Mouse (Mus musculus): ENCODE measurements around the gene Zfp790. TPM values are rescaled to one million over a fixed set of nuclear protein-coding genes. Genes with fewer than 3 reads are reported as not detected.

The Zfp790 gene
- polyA plus RNA-seq (2015; fragmentation: Nextera tagmentation; extraction: Ambion mirVana): 13.7 and 15.3 TPM in 2 replicates

DNA sequence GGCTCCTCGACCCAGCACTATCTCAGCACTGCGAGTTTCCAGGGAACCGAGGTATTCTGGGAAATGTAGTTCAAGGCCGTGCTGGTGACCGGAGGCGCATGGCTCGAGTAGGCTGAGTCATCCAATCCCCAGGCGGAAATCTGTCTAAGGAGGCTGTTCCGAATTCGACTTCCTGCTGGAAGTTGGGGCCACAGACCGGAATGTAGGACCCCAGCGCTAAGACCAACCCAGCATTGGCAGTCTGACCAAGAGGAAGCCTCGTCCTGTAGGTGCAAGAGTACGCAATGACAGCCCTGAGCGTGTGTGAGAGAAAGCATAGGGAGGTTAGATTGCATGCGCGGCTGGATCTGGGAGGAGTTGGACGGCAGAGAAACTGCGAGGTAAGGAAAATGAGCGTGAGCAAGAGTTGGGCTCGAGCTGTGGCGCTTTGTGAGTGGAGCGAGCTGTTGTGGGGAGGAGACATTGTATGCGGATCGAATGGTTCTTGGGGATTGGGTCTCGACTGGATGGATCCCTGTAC is at the start of gene Zfp790:
Gene Zfp790, plus strand, starts transcription at position 205 of the 520 bp plus-strand sequence.
- Histone ChIP-seq H3K4me2 (peak within 1 kb of the TSS; percentile 72), H3K4me1 (peaks cover 31% of the 10 kb centered on the region), H3K9me3 (no peaks in the 10 kb centered on the region), H3K36me3 (no peaks in the 10 kb centered on the region), H3K27me3 (no peaks in the 10 kb centered on the region), H3K4me3 (peak within 1 kb of the TSS; percentile 72), H3K9ac (peak within 1 kb of the TSS; percentile 73), H3K27ac (peak within 1 kb of the TSS; percentile 91)
- peak; percentile 95 for ATAC-seq (ENCODE audit: borderline replicate concordance, extremely low read depth, low FRiP score, low TSS enrichment)
- under 1% methylated on average over 26 of the region's 26 CpGs for WGBS

DNA sequence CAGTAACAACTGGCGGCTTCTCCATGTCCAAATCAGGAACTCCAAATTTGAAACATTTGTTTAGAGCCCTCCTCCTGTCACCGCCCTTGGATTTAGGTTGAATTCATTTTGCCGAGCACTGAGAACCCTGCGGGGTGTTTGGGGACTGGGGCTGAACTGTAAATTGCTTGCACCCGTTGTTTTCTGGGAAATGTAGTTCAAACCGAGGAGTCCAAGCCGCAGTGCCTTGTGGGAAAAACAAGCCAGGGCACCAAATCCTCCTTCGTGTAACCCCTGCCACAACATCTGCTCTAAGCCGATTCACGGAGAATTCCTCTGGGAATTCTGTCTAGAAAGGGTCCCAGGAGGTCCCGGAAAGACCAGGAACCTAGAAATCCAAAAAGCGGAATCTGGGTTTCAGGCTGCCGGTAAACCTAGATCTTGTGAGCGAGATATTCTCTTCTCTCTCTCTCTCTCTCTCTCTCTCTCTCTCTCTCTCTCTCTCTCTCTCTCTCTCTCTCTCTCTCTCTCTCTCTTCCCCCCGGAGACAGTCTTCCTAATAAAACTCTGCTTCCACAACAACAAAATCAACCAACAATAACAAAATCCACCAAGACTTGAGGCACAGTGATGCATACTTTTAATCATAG is 48.7 kb upstream of the Zfp790 start:
- WGBS: under 1% methylated on average over 15 of the region's 15 CpGs
- H3K36me3 ChIP-seq: peaks cover 6% of the 10 kb centered on the region
- peaks cover 8% of the 10 kb centered on the region; the same call in 1 of the 2 replicates for H3K4me1 ChIP-seq
- peak overlapping the region; percentile 67 for H3K27ac ChIP-seq
- H3K4me2 ChIP-seq: peak overlapping the region; percentile 73
- ATAC-seq (ENCODE audit: borderline replicate concordance, extremely low read depth, low FRiP score, low TSS enrichment): peak; percentile 63
- H3K9ac ChIP-seq: peak overlapping the region; percentile 54
- H3K4me3 ChIP-seq: peak overlapping the region; percentile 70
- no peaks in the 10 kb centered on the region for H3K9me3 ChIP-seq
- H3K27me3 ChIP-seq: no peaks in the 10 kb centered on the region

DNA sequence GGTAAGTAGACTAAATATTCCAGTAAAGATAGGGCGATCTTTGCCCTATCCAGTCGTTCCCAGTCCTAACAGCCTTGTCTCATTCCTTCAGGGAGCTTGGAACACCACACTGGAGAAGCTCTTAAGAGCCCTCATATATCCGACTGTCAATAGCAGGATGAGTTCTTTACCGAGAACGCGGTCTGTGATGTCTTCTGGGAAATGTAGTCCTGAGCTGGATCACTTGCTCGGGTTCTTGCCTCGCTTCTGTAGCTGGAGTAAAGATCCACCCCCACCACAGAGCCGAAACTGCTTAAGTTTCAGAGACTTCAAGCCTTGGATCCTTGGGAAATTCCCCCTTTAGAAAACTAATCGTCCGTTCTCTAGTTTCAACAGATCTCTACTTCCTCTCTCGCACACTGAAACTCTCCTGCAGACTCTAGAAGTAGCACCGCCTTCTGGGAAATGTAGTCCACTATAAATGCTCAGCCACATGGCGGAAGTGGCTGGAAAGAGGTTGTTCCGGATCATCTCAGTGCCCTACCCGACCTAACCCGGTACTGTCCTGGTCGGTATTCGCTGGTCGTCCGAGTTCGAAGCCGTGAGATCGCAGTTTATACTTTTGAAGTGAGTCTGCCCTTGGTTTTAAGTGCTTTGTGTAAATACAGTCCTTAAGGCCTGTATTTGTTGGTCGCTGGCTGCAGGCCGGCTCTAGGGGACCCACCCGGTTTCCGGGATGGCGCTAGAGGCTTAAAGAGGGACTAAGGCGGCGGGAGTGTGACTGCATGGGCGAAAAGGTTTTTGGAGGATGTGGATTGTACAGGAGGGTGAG is 47.6 kb upstream of the Zfp790 start, which contains the start of gene Zfp84:
Gene Zfp84, plus strand, starts transcription at position 463 of the 811 bp plus-strand sequence.
- H3K9ac ChIP-seq: peak within 1 kb of the TSS; percentile 60
- peak within 1 kb of the TSS; percentile 73 for H3K4me2 ChIP-seq
- peak; percentile 95 for ATAC-seq (ENCODE audit: borderline replicate concordance, extremely low read depth, low FRiP score, low TSS enrichment)
- H3K4me1 ChIP-seq: peaks cover 8% of the 10 kb centered on the region; the same call in 1 of the 2 replicates
- peaks cover 15% of the 10 kb centered on the region for H3K36me3 ChIP-seq
- H3K4me3 ChIP-seq: peak within 1 kb of the TSS; percentile 70
- H3K9me3 ChIP-seq: no peaks in the 10 kb centered on the region
- no peaks in the 10 kb centered on the region for H3K27me3 ChIP-seq
- H3K27ac ChIP-seq: peak within 1 kb of the TSS; percentile 95
- under 1% methylated on average over 32 of the region's 32 CpGs for WGBS

DNA sequence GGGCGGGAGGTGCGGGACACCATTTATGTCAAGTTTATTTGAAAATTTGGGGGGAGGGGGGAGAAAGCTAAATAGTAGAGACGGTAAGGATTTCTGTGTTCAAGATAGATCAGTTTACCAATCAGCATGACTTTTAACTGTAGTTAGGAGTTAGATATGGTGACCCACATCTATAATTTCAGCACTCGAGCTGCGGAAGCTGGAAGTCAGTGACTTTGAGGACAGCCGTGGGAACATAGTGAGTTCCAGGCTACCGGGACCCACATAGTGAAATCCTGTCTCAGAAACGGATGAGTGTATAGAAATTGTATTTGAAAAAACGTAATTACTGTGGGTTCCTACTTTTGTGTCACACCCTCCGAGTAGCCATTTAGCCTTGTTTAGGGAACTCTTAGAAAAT is 46.9 kb upstream of the Zfp790 start:
- Histone ChIP-seq H3K9ac (peak overlapping the region; percentile 60), H3K27ac (no peak overlapping the region), H3K4me1 (peaks cover 8% of the 10 kb centered on the region; the same call in 1 of the 2 replicates), H3K36me3 (peaks cover 22% of the 10 kb centered on the region), H3K27me3 (no peaks in the 10 kb centered on the region), H3K4me3 (peak overlapping the region; percentile 70), H3K4me2 (peak overlapping the region; percentile 73), H3K9me3 (no peaks in the 10 kb centered on the region)
- WGBS: 3% methylated on average over 10 of the region's 10 CpGs
- ATAC-seq (ENCODE audit: borderline replicate concordance, extremely low read depth, low FRiP score, low TSS enrichment): no peak

DNA sequence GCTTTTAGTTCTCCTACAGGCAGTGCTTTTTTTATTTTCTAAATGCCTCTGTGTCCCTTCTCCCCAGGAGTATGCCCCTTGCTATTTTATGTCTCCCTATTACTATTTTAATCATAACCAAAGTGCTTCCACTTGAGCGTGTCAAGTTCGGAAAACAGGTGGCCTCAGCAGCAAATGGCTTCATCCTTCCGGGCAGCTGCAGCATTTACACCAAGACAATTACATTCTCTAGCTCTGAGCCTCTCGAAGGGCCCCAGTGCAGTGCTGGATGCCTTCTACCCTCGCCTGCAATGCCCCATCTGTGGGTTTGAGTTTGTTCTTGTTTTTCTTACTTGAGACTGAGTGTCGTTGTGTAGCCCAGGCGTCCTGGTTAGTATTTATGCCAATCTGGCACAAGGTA is 42.4 kb upstream of the Zfp790 start:
- peaks cover 8% of the 10 kb centered on the region; the same call in 1 of the 2 replicates for H3K4me1 ChIP-seq
- no peaks in the 10 kb centered on the region for H3K9me3 ChIP-seq
- no peak for ATAC-seq (ENCODE audit: borderline replicate concordance, extremely low read depth, low FRiP score, low TSS enrichment)
- H3K27ac ChIP-seq: no peak overlapping the region
- WGBS: 84% methylated on average over 7 of the region's 7 CpGs
- H3K4me3 ChIP-seq: no peak overlapping the region
- H3K9ac ChIP-seq: no peak overlapping the region
- no peak overlapping the region for H3K4me2 ChIP-seq
- no peaks in the 10 kb centered on the region for H3K27me3 ChIP-seq
- peaks cover 66% of the 10 kb centered on the region for H3K36me3 ChIP-seq

DNA sequence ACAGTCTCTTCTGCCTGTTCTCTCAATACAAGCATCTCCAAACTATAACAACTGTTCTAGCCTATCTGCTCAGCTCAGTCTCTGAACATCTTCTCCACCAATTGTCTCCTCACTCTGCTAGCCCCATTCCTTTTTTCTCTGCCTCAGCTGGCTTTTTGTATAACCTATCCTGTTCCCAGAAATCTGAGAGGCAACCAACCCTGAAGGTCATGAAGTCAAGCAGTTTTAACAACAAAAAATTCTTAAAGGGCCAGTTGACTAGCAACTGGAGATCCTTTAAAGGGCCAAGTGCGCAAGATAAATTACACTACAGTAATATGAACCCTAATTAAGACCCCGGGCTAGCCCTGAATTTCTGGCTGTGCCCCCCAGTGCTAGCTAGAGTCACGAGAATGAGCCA is 41.5 kb upstream of the Zfp790 start:
- Histone ChIP-seq H3K4me3 (no peak overlapping the region), H3K36me3 (peaks cover 75% of the 10 kb centered on the region), H3K27me3 (no peaks in the 10 kb centered on the region), H3K9me3 (no peaks in the 10 kb centered on the region), H3K4me1 (peaks cover 6% of the 10 kb centered on the region; the same call in 1 of the 2 replicates), H3K9ac (no peak overlapping the region), H3K27ac (no peak overlapping the region), H3K4me2 (no peak overlapping the region)
- no peak for ATAC-seq (ENCODE audit: borderline replicate concordance, extremely low read depth, low FRiP score, low TSS enrichment)
- 92% methylated on average over 3 of the region's 3 CpGs for WGBS

DNA sequence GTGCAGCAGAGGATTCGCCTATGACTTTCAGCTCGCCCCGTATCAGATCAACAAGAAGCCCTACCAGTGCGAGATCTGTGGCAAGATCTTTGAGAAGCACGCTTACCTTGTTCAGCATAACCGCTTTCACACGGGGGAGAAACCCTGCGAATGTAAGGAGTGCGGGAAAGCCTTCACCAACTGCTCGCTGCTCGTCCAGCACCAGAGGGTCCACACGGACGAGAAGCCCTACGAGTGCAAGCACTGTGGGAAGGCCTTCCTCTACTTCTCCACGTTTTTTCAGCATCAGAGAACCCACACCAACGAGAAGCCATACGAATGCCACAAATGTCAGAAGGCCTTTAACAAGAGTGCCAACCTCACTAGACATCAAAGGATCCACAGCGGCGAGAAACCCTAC is 39.3 kb upstream of the Zfp790 start:
- H3K36me3 ChIP-seq: peaks cover 76% of the 10 kb centered on the region
- WGBS: 94% methylated on average over 19 of the region's 19 CpGs

DNA sequence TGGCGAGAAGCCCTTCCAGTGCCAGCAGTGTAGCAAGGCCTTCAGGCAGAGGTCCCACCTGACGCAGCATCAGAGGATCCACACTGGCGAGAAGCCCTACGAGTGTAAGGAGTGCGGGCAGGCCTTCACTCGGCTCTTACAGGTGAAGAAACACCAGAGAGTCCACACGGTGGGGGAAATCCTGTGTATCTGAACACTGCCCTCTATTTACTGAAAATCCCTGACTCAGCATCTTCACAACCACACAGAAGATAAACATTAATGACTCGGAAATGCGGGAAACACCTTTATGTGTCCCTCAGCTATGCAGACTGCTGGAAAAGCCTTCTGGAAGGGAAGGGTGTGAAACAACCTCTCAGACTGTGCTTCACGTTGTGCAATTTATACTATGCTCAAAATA is 38.5 kb upstream of the Zfp790 start:
- peaks cover 68% of the 10 kb centered on the region for H3K36me3 ChIP-seq
- H3K27ac ChIP-seq: no peak overlapping the region
- no peaks in the 10 kb centered on the region for H3K27me3 ChIP-seq
- 91% methylated on average over 10 of the region's 10 CpGs for WGBS
- H3K9ac ChIP-seq: no peak overlapping the region
- H3K4me1 ChIP-seq: no peaks in the 10 kb centered on the region
- ATAC-seq (ENCODE audit: borderline replicate concordance, extremely low read depth, low FRiP score, low TSS enrichment): no peak
- no peaks in the 10 kb centered on the region for H3K9me3 ChIP-seq
- no peak overlapping the region for H3K4me2 ChIP-seq
- no peak overlapping the region for H3K4me3 ChIP-seq

More for the DNA sequence above, 39.3 kb upstream of the Zfp790 start:
- H3K9me3 ChIP-seq: no peaks in the 10 kb centered on the region
- H3K4me2 ChIP-seq: no peak overlapping the region
- no peak overlapping the region for H3K4me3 ChIP-seq
- ATAC-seq (ENCODE audit: borderline replicate concordance, extremely low read depth, low FRiP score, low TSS enrichment): no peak
- no peaks in the 10 kb centered on the region for H3K4me1 ChIP-seq
- H3K9ac ChIP-seq: no peak overlapping the region
- no peak overlapping the region for H3K27ac ChIP-seq
- no peaks in the 10 kb centered on the region for H3K27me3 ChIP-seq

DNA sequence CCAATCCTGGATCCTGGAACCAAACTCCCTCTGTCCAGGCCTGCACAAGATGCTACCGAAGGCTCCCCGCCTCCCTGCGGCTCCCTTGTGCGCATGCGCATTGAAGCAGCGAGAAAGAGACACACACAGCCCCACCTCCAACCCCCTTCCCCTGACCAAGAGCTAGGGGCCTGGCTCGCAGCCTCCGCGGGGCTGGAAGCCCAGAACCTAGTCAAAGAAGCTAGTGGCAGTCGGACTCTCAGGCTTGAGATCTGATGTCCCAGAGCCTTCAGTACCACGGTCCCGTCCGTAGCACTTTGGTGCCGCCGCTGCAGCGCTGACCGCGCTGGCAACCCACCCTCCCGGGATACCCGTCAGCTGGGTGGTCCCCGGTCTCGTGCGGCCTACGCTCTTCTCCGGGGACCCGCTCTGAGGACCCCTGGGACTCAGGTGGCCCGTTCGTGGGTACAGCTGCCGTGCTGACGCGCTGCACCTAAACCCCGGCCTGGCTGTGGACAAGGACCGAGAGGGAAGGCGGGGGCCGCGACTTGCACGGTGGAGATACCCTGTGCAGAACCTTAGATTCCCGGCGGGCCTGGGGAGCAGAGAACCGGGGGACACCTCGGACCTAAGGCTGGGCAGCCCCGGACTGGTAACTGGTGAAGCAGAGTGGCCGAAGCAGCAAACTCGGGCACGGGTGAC is 31.9 kb upstream of the Zfp790 start, which contains the start of gene Zfp30:
Gene Zfp30, plus strand, starts transcription at position 128 of the 681 bp plus-strand sequence.
- peak within 1 kb of the TSS; percentile 85 for H3K27ac ChIP-seq
- WGBS: under 1% methylated on average over 45 of the region's 45 CpGs
- H3K4me3 ChIP-seq: peak within 1 kb of the TSS; percentile 75
- no peaks in the 10 kb centered on the region for H3K9me3 ChIP-seq
- H3K4me1 ChIP-seq: peaks cover 11% of the 10 kb centered on the region
- peak within 1 kb of the TSS; percentile 83 for H3K4me2 ChIP-seq
- peaks cover 17% of the 10 kb centered on the region for H3K36me3 ChIP-seq
- peak; percentile 96 for ATAC-seq (ENCODE audit: borderline replicate concordance, extremely low read depth, low FRiP score, low TSS enrichment)
- peak within 1 kb of the TSS; percentile 74 for H3K9ac ChIP-seq
- no peaks in the 10 kb centered on the region for H3K27me3 ChIP-seq

DNA sequence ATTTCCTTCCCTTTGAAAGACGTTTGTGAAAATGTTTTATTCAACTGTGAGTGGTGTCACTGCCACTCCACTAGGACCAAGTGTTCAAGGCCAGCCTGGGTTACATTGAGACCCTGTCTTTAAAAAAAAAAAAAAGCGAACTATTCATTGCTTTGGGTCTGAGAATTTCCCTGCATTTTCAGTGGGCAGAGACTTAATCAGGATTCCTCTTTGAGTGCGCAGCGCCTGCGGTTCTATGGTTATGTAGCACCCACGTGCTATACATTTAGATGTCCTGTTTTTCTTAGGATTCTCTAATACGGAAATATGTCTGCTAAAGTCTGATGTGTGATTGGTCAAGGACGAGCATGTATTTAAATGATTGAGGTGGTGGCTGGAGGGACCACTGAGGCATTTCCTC is 30.9 kb upstream of the Zfp790 start:
- H3K4me1 ChIP-seq: peaks cover 11% of the 10 kb centered on the region
- peak overlapping the region; percentile 83 for H3K4me2 ChIP-seq
- H3K27me3 ChIP-seq: no peaks in the 10 kb centered on the region
- no peak for ATAC-seq (ENCODE audit: borderline replicate concordance, extremely low read depth, low FRiP score, low TSS enrichment)
- peak overlapping the region; percentile 75 for H3K4me3 ChIP-seq
- no peak overlapping the region for H3K27ac ChIP-seq
- H3K36me3 ChIP-seq: peaks cover 22% of the 10 kb centered on the region
- H3K9ac ChIP-seq: peak overlapping the region; percentile 5; the same call in 1 of the 2 replicates
- H3K9me3 ChIP-seq: no peaks in the 10 kb centered on the region
- 42% methylated on average over 8 of the region's 8 CpGs for WGBS

DNA sequence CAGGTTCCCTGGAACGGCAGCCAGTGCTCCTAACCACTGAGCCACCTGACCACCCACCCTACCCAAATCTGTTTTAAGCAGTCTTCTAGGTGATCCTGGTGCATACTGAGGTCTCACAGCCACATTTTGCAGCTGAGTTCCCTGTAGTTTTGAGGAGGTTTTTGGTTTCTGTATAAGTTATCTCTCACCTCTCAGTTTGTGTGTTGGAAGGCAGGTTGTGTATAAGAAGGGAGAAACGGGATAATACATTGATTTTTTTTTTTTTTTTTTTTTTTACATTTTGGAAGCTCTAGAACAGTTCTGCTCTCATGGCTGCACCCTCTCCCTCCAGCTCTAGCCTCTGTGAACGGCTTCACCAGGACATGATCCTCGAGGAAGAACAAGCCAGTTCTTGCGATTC is 30.0 kb upstream of the Zfp790 start:
- Histone ChIP-seq H3K4me1 (peaks cover 11% of the 10 kb centered on the region), H3K27me3 (no peaks in the 10 kb centered on the region), H3K27ac (no peak overlapping the region), H3K36me3 (peaks cover 30% of the 10 kb centered on the region), H3K9ac (peak overlapping the region; percentile 5; the same call in 1 of the 2 replicates), H3K4me2 (peak overlapping the region; percentile 83), H3K4me3 (peak overlapping the region; percentile 75), H3K9me3 (no peaks in the 10 kb centered on the region)
- WGBS: 71% methylated on average over 5 of the region's 5 CpGs
- ATAC-seq (ENCODE audit: borderline replicate concordance, extremely low read depth, low FRiP score, low TSS enrichment): no peak
